Mouse (Mus musculus): ENCODE results near the gene Apol6. TPM values are rescaled to one million over a fixed set of nuclear protein-coding genes. Genes with fewer than 3 reads are reported as not detected.
"Not testable (repeated sequence)": the region's sequence is repeated elsewhere in the genome, so short reads cannot be mapped to it uniquely, and the experiment has no call there.

The Apol6 gene
- total RNA-seq, 2 experiments from 2014 or later, result 47.8 to 57.9 TPM

DNA sequence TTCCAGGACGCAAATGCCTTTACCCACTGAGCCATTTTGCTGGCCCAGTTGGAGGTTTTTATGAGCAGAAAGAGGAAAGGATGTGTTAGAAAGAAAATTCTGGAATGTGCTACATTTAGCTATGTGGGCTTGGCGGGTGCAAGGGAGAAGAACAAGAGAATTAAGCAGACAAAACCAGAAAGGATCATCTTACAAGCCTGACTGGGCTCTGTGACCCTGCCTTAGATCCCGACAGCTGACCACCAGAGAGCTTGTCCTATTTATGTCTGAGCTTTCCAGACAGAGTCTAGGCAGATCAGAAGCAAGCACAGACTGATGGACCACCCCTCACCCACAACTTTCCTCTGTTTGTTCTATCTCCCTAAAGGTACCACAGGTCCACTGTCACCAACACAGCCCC is 13.3 kb upstream of the Apol6 start:
- DNase-seq, result no peak

DNA sequence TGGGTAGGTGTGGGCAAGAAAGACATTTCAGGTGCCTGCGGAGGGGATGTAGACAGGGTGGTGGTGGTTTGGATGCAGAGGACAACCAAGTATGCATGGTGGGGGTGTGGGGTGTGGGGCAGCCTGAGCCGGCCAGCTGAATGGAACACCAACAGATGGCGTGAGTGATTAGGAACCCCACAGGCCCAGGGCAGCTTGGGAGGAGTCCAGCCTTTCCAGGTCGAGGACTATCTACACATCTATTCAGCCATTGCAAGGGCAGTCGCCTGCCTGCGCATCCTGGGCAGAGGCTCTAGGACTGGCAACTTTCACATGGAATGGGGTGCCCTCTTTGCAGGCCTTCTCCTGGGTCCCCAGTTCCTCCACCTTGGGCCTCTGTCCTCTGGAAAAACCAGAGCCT is 10.0 kb upstream of the Apol6 start:
- no peak for DNase-seq

DNA sequence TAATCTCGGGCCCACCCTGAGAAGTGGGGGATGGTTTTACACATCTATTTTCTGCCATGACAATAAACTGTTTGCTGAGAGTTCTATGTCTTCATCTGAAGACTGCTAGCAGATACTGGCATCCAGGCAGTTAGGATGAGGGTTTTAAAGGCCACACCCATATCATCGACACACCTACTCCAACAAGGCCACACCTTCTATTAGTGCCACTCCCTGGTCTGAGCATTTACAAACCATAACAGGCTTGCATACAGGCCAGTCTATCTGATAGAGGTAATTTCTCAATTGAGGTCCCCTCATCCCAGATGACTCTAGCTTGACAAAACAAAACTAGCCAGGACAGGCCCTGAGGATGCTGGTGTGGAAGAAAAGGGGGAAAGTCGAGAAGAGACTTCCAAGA is 8.9 kb upstream of the Apol6 start:
- DNase-seq, result no peak

DNA sequence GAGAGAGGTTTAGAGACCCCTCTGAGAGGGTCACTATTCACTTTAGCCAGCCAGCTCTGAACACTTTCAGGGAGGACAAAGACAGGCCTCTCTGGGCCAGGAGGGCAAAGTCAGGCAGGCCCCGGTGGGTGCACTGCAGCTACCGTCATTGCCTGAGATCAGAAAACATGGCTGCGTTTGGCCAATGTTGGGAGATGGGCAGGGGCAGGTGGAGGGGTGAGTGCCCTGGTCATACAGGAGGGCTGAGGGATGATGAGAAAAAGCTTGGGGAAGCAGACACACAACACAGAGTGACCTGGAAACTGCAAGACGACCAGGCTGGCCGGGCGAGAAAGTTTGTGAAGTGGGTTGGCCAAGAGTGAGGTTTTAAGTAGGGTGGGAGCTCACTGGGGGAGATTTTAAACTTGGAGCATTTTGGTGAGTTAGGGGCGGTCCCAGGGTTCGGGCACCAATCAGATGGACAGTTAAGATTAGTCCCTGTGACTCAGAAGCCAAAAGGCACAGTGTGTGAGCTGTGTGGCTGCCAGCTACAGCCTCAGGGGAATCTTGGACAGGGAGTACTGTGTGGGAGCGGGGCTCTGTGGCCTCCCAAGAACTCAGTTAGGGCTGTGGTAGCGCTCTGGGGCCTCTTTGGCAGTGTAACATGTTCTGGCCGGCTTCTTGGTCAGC is 8.1 kb upstream of the Apol6 start:
- DNase-seq, result peak; percentile 95

DNA sequence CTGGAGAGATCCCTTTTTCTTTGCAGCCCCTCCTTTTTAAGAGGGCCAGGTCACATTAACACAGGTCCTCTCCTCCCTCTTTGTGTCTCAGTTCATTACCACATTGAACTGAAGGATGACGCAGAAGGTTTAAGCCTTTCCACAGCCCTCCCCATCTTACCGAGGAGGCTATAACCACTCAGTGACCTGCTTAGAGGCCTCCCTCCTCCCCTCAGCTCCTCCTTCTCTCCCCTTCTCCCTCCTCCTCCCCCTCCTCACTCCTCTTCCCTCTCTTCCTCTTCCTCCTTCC is 7.6 kb upstream of the Apol6 start:
- DNase-seq, result no peak

DNA sequence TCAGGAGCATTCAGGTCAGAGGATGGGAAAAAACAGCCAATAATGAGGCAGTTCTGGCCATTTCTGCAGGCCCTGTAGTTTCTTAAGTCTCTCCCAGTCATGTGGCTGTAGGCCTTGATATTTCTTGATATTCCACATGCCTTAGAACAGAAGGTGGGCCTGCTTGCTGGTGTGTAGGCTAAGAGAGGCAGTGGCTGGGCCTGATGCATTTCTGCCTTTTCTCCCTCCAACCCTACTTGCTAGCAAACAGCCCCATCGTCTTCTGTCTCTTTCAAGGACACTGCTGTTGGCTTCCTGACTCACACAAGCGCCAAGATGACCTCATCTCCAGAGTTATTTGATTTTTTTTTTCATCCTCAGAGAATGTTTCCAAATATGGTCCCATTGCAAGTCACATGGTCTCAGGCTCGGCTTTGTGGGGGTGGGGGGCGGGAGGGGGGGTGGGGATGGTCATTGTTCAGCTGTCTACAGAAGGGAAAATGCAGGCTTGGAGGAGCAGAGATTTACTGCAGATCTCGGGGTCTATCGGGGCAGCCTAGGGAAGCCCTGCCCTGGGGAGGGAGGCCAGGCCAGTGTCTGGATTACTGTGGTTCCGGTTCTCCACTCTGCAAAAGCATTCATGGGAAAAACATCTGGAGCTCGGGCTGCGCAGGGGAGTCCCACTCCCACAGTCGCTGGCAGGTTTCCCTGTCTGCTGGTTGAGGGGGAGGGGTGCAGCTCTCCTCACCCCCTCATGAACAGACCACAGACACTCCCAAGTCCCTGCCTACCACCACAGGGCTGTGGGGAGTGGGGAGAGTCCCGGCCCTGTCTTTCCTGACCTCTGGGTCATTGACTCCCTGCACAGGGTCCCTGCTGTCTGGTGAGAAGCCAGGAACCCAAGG is 7.0 kb upstream of the Apol6 start:
- peak; percentile 88 for DNase-seq

DNA sequence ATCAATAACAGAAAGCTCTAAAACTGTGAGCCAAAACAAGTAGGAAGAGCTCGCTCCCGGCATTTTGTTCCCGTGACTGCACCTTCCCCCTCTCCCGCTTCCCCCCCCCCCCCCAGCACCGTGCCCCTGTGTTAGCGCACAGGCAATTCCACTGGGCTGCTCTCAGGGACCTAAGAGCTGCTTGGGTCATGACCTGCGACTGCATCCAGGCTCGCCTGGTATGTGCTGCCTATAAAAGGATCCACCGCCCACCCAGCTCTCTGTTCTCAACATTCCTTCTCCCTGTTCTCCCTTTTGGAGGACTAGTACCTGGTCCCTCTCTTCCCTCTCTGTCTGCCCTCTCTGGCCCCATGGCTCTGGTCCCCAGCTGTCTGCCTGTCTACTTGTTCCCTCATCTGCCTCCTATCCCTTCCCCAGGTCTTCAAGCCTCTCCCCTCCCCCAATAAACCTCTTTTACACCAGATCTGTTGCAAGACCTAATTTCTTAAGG is 5.3 kb upstream of the Apol6 start:
- no peak for DNase-seq

DNA sequence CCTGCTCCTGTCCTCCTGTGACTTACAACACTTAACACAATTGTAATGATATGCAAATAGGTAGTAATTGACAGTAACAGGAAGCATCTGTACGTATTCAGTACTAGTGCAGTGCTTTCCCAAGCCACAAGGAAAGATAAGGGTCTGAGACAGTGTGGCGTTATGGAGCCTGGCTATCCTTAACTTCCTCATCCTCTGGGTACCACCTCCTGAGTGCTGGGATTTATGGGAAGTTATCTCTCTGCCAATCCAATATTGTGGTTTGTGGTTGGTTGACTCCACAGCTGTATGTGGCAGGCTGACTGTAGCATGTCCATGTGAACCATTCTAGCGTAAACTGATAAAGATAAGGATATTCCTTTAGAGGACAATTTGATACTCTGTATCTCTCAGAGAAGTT is 3.7 kb upstream of the Apol6 start:
- no peak for DNase-seq

DNA sequence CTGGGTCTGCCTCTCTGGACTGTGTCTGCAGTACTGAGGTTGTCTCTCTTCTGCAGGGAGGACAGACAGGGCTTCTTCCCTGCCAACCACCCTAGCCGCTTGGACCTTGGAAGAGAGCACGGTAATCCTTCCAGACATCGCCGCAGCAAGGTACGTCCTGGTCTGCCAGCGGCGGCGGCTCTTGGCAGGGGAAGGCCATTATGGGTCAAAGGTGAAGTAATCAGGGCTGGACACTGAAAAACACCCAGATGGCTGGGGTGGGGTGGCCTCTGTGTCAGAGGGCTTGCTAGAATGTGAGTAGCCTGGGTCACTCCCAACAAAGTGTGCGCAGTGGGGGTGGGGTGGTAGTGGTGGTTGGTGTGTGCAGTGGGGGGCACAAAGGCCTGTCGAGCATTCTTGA is 1.1 kb downstream of the Apol6 start:
- DNase-seq, result peak; percentile 75

DNA sequence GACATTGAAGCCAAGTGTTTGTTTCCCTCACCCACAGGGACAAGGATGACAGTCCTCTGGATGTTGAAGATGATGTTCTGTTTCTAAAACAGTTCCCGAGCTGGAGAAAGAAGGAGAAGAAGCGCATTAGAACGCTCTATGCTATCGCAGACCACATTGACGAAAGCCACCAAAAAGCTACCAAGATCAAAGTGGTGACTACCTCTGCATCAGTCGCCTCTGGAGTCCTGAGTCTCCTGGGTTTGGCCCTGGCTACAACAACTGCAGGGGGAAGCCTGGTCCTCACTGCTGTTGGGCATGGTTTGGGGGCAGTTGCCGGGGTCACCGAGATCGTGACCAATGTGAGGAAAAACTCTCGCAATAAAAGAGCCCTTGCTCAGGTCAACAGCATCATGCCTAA is 6.0 kb downstream of the Apol6 start, which contains the start of gene Mb:
Gene Mb, minus strand, starts transcription at position 101 of the 400 bp plus-strand sequence.
- DNase-seq, result no peak

DNA sequence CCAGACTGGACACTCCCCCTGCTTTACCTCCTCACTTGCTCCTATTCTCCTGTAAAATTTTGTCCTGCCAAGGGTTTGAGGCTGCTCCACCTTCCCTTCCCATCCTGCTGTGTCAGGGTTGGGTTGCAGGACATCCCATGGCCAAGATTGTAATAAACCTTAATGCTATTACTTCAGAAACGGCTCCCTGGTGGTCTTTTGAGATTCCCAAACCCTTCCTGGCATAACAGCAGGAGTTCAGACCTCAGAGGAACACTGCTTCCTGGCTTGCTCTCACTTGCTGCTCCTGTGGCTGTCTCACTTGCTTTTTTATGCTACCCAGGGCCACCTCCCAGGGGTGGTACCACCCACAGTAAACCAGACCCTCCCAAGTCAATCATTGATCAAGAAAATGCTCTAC is 7.6 kb downstream of the Apol6 start:
- no peak for DNase-seq

DNA sequence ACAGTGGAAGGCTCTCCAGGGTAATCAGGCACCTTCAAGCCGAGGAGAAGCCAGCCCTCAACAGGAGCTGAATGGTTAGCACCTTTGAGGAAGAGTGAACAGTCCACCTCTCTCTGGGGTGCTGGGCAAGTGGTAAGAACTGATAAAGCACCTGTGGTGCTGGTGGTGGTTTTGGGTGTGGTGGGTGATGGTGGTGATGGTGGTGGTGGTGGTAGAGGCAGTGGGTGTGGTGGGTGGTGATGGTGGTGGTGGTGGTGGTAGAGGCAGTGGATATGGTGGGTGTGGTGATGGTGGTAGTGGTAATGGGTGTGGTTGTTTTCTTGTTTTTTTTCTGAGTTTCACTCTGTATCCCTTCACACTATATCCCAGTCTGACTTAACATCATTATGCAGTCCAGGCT is 8.5 kb downstream of the Apol6 start:
- DNase-seq, result no peak

DNA sequence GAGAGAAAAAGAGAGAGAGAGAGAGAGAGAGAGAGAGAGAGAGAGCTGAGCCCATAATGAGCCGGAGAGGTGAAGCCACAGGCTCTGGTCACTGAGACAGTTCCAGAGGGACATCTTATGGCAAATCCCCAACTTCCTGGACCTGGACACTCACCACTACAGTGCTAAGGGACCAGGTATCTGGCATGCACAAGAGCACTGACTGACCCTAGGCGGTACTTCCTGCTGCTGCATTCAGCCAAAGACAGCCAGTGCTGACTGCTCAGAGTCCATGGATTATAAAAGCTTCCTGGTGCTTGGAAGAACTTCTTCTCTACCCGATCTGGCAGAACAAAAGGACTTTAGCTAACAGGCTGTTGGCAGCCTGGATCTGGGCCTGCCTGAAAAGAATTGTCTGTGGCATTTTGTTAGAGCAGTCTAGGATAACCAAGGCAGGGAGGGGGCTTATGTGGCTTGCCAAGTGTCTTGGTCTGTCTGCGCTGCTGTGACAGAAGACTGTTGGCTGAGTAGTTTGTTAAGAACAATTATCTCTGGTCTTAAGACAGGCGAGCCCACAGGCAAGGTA is 10.2 kb downstream of the Apol6 start:
- DNase-seq, result no peak

DNA sequence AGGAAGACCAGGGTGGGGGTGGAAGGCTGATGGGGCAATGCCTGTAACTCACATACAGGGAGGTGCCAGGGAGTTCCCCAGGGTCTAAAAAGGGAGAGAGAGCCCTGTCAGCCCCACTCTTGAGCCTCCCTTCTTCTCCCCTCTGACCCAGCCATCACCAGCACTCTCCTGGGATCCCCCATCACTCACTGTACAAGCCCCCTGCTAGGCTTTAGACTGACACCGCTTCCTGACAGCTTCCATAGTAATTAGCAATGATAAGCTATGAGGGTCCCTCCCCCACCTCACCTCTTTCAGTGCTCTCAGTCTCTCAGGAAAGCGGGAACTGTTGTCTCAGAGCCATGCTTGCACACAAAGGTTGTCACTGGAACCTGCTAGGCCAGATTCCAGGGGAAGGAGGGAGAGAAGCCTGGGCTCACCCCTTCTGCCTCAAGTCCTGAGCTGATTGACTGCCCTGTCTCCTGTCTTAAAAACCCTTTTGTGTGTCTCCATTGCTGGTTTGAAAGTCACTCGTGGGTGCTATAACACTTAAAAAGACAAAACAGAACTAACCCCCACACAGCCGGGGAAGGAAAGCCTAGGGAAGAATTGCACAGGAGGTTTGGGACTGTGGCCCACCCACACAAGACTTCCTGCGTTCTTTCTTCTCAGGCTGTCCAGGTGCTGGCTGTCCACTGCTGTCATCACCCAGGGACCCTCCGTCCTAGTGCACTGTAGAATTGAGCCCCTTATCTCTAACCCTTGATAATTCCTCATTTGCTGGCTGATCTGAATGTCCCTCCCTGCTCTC is 11.7 kb downstream of the Apol6 start:
- DNase-seq, result no peak

DNA sequence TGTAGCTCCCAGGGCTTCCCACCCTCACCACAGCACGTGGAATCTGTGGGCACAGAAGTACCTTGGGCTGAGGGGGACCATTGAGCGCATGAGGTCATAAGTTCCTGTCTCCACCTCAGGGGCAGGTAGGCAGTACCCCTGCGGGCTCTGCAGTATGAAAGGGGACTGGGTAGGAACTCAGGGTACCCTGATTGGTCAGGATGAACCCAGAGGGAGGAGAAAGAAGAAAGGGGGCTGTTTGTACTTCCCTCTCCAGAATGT is 12.2 kb downstream of the Apol6 start:
- DNase-seq, result no peak

DNA sequence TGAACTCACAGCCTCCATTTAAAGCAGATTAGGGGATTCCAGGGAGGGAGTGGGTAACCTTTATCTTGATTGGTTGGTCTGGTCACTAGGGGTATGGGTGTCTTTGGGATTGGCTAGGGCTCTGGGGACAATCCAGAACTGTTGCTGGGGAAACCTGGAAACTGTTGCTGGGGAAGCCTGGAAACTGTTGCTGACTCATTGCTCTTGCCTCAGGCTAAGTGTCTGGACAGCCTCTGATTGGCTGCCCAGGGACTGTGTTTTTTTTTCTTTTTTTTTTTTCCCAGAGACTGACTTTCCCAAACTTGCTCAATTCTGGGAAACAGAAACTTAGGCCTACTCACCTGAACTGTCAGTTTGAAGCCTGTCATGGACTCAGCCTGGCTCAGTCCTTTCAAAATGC is 14.0 kb downstream of the Apol6 start:
- DNase-seq, result no peak

DNA sequence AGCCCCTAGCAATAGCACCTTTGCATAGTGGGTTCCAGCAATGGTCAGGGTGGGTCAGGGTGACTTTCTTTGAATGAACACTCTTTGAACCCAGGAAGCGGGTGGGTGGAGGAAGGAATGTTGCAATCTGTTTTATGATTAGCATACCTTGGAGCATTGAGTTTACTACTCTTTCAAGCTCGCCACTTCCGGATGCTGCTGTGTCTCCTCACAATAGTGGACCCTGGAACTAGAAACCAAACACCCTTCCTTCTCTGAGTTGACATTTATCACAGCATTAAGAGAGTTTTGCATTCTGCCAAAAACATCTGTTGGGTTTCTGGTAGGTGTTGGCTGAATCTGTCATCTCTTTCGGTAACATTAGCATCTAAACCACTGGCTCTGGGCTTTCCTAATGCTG is 14.9 kb downstream of the Apol6 start:
- DNase-seq, result not testable (repeated sequence)

DNA sequence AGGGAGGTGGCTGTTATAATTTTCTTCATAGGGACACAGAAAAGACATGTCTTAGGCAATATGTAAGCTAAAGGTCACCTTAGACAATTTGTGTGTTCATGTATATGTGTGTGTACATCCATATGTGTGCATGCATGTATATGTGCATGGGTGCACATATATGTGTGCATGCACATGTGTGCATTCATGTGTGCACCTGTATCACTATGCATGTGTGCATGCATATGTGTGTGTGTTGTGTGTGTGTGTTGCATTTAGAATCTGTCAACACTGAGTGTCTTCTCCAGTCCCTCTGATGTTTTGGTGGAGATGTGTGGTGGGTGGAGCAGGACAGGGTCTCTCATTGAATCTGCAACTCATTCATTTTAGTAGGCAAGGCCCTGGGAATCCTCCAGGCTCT is 18.2 kb downstream of the Apol6 start:
- DNase-seq, result no peak

DNA sequence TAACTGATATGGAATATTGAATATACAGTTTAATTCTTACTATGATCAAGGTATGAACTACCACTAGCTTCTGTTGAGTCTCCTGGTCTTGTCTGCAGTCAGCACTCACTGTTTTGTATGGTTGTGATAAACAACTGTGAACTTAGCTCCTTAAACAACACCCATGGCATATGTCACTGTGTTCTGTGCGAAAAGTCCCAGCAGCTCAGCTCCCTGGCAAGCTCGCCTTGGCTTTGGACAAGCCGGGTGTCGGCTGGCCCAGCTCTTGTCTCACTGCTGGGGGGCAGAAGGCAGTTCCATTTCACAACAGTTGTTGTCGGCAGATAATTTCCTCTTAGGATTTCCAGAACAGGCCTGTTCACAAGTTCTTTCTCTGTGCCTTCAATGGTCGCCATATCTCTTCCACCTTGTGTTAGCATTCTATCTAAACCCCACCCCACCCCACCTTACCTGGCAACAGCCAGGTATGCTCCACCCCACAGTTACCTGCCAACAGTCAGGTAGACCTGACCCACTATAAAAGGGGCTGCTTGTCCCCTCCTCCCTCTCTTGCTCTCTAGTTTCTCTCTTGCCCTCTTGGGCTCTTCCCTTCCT is 20.8 kb downstream of the Apol6 start:
- DNase-seq, result no peak

DNA sequence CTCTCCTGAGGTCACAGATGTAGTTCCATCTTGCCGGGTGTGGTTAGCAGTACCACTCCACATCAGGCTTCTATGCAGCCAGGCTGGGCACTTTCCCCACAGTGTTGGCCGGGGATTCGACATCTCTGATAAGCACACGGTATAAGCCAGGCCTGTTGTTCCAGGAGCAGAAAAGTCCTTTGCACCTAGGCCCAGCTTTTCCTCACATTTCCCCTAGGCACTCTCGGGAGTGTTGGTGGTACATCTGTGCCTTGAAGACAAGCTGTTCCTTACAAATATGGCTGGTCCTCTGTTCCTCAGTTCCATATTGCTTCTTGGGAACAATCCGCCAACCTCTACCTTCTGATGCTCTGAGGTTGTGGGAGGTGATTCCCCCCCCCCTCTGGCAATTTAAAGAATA is 21.7 kb downstream of the Apol6 start:
- DNase-seq, result no peak

DNA sequence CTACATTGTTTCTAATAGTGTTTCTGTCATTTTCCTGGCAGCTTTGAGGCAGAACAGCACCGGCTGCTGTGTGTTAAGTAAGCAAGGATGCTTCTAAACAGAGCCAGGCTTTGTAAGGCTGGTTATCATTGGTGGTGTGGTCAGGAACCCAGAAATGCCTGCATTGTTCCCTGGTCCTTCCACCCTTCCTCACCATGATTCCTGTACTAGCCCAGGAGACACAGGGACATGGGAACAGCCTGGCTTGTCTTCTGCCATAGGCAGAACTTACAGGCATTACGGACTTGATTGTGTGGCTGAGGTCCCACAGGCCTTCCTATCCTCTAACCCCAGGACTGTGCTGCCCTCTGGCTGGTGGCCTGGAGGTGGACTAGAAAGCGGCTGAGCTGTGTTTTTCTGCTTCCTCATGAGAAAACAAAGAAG is 23.9 kb downstream of the Apol6 start:
- no peak for DNase-seq

DNA sequence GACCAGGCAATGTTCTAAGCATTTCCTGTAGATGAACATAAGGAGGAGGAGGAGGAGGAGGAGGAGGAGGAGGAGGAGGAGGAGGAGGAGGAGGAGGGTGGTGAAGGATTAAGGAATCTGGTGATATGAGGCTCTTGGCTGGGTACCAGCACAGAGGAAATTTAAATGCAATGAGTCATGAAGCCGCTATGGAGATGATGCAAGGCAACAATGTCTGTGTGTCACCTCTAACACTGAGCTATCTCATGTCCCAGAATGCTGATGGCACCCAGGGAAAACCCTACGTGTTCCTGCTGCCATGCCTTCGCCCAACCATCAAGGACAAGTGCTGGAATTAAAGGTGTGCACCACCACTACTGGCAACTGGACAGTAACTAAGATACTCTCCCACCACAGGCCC is 24.5 kb downstream of the Apol6 start:
- DNase-seq, result no peak
